Mouse (Mus musculus): ENCODE data around the gene Dip2a.

Gene Dip2a

DNA sequence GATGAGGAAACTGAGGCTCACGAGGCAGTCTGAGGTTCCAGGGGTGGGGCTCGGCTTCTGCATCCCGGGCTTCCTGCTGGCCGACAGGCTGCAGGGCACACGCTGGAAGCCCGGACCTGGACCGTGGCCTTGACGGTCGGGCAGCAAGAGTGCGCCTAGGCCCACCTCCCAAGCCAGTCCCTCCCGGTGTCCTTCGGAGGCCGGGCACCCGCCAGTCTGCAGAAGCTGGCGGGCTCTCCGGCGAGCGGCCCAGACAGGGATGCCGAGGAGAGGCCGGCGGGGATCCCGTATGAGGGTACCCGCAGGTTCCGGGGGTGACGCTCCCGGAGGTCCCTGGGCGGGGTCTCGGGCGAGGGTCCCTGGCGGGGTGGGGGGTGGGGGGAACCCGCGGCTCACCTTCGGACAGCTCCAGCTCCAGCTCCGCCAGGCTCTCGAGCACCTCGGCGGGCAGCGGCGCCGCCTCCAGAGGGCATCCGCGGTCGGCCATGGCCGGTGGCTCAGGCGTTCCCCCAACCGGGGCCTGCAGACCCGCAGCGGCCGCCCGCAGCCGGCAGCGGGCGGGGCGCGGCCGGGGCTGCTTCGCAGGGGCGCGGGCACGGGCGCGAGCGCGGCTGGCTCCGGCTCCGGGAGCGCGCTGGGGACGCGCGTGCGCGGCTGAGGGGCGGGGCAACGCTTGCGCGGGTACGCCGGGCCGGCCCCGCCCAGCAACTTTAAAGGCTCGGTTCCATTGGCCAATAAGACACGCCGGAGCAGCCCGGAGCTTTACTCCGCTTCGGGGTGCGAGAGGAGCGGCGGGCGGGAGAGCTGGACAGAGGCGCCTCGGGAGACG, at the start of gene Dip2a:
Dip2a (minus strand) TSS at position 581 of the 829 bp plus-strand sequence.
- DNase-seq (ENCODE audit: low spot score) = peak; percentile 90

DNA sequence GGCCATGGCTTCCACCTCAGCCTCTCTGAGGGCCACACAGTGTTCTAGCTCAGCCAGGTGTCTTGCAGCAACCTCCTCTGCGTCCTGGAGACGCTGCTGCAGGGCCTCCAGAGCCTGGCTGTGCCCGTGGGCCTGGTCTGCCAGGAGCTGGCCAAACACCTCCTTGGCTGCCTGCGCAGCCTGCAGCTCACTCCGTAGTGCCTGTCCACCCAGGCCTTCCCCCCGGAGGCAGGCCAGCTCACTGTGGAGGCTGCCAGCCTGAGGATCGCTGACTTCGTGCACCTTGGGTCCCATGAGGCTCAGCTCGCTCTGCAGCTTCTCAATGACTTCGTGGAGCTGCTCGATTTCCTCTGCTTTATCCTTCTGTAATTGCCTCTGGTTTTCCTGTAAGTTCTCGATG, 47.5 kb upstream of the Dip2a start:
- DNase-seq (ENCODE audit: low spot score) = no peak

DNA sequence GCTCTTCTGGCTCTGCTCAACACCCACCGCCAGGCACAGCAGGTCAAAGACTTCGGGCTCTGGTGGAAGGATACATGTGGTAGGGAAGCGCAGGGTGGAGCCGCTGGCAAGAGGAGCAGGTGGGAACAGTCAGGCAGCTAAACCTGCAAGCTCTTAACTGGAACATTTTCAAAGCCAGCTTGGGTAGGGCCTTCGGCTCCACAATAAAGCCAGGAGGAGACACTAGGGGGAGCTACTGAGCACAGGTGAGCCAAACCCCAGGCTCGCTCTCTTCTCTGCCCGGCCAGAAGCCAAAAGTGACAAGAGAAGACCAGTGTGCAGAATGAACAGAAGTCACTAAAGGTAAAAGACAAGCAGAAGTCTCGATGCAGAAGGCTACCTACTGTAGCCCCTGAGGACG, 46.7 kb upstream of the Dip2a start:
- peak; percentile 29 for DNase-seq (ENCODE audit: low spot score)

DNA sequence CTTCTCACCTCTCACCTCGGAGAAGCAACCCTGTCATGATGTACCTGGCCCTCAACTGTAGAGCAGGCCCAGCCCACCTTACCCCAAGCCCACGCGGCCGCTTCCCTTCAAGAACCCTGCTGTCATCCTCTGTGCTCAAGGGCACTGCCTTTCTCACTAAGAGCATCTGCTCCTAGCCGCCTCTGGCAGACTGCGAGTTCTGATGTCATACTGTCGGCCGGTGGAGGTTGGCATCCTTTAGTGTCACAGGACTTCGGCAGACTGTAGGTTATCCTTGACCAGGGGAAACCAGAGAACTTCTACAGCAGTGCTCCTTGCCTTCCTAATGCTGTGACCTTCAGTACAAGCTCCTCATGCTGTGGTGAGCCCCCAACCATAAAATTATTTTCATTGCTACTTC, 46.1 kb upstream of the Dip2a start:
- no peak for DNase-seq (ENCODE audit: low spot score)

DNA sequence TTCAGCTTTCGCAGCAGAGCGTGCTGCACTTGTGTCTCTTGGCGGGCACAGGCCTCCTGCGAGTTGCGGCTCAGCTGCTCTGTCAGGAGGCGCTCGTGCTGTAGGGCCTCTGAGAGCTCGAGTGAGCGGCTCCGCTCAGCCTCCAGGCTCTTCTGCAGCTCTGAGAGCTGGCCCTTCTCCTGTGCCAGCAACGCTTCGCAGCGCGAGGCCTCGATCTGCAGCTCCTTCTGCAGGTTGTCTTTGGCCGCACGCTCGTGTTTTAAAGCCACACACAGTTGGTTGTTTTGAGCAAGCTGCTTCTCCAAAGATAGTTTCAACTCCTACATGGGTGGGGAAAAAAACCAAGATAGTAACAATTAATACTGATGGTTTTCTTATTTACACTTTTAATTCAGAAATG, 29.9 kb upstream of the Dip2a start:
- DNase-seq (ENCODE audit: low spot score) = no peak

DNA sequence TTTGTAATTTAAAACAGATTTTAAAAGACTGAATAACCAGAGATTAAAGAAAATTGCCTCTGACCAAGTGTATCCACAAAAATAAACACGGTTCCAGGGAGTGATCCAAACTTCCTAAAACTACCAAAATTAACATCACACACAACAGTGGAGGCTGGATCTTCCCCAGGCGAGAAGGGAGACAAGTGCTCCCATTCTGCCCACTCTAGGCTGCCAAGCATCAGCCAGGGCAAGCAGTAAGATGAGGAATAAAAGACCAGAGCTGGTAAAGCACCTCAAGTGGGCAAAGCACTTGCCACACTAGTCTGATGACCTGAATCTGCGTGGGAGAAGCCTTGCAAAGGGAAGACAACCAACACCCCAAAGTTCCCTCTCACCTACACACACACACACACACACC, 26.6 kb upstream of the Dip2a start:
- no peak for DNase-seq (ENCODE audit: low spot score)

DNA sequence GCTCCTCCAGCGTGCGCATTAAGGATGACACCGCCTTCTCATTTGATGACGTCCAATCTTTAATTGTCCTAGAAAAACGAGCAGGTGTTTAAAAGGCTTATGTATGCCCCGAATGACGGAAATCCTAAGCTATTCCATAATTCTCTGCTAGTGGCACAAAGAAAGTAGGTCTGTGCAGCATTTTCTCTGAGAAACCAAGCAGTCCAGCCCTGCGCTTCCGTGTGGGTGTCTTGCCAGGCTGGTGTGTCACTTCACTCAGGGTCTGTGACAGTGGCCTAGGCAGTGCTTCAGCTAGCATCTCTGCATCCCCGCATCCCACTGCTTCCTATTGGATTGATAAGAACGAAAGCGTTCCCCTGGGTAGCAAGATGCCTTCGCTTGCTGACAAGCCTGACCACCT, 23.7 kb upstream of the Dip2a start:
- no peak for DNase-seq (ENCODE audit: low spot score)

DNA sequence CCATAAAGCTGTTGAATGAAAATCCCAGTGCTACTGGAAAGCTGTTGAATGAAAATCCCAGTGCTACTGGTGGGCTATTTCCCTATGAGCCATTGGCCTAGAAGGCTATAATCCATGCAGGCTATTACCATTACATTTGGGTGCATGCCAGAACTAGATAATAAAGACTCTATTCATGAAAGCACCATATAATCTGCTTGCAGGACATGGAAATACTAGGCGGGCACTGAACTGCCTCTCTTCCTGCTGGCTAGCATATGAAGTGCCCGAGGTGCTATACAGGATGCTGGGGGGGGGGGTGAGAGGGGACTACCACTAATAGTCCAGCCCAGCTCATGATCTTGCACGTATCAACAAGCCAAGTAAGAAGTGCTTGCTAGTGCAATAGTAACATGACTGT, 18.1 kb upstream of the Dip2a start:
- no peak for DNase-seq (ENCODE audit: low spot score)

DNA sequence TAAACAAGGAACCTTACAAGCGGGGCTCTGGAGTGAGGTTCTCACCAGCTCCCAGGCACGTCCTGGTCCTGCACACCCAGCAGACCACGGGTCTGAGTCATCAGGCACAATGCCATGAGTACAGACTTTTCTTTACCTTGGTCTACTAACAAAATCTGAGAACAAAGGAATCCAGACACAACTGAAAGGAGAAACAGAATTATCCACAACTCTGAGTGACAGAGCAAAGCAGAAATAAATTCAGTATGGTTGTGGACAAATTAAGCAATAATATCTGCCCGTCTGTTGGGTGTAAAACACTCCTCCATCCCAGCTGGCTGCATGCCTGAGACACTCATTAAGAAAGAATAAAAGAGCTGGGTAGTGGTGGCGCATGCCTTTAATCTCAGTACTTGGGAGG, 13.4 kb upstream of the Dip2a start:
- DNase-seq (ENCODE audit: low spot score) = no peak

DNA sequence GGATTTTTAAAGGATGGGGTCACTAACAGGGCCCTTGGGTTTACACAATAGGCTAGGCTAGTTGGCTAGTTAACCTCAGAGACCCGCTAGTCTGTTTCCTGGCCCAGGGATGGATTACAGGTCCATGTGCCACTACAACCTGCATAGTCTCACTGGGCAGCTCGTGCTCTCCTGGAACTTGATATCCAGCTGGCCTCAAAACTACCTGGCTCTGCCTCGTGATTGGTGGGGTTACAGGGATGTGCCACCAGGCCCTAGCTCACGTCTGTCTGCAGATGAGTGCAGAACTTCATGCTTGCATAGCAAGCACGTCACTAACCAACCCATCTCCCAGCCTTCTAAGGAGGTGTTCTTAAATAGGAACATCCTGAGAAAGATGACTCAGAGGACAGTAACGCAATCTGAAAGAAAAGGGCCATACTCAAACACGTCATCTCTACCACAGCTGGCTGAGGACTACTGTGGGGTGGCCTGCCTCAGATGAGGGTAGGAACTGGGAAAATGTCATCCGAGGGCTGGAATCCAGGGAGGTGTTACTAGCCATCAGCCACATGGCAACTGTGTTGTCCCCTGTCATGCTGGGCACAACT, 12.3 kb upstream of the Dip2a start:
- DNase-seq (ENCODE audit: low spot score) = no peak

DNA sequence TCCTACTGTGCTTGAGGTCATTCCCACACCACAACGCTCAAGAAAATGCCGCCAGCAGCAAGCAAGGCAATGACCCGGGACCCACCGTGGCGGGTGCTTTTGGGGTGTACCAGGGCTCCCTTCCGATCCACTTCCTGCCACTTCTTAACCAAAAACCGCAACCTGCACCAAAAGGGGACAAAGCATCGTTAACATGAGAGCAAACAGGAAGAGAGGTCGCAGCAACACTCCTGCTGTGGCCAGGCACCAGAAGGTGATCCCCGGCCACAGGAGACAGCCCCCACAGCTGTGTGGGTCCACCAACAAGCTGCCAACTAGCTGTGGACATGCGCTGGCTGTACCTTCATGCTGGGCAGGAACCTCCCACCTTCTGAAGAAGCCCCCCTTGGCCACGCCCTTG, 9.9 kb upstream of the Dip2a start:
- peak; percentile 27 for DNase-seq (ENCODE audit: low spot score)

DNA sequence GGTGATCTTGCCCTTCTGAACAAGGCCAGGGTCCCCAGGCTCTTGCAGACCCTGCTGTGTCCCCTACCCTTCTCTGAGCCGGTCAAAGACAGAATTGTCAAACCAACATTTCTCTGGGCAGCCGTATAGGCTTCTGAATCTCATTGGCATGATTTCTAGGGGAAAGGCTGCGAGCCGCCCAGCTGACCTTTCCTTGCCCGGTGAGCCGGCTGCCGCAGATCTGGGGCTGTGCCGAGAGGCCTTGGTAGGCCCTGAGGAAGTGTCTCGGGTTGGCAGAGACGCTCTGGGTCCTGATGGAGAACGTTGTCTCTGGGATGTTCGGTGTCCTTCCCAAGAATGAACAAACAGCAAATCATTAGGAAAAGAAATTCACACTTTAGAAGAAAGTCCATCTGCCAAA, 8.9 kb upstream of the Dip2a start:
- DNase-seq (ENCODE audit: low spot score) = no peak

DNA sequence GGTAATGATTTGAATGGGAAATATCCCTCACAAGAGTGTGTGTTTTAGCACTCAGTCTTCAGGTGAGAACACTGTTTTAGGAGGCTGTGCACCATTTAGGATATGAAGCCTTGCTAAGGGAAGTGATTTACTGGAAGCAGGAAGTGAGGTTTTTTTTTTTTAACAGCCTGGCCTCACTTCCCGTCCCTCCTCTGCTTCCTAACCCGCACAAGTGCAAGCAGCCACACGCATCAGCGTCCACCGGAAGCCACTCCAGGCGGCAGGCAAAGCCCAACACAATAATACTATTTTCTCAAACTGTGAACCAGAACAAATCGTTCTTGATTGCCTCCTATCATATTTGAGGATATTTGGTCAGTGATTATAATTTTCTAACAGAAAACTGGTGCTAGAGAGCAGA, 6.9 kb upstream of the Dip2a start:
- DNase-seq (ENCODE audit: low spot score) = no peak

DNA sequence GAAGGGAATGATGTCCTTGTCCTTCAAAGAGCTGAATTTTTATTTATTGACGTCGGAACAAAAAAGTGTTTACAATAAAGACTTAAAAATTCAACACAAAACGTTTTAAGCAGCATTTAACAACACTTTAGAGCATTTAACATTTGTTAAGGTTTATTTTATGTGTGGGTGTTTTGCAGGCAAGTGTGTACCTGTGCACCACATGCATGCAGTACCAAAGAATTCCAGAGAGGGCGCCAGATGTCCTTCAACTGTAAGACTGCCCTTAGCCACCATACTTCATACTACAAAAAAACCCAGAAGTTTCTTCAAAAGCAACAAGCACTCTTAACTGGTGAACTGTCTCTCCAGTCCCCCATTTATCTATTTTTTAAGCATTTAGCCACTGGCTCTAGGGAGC, 1.5 kb upstream of the Dip2a start:
- DNase-seq (ENCODE audit: low spot score) = peak; percentile 63

DNA sequence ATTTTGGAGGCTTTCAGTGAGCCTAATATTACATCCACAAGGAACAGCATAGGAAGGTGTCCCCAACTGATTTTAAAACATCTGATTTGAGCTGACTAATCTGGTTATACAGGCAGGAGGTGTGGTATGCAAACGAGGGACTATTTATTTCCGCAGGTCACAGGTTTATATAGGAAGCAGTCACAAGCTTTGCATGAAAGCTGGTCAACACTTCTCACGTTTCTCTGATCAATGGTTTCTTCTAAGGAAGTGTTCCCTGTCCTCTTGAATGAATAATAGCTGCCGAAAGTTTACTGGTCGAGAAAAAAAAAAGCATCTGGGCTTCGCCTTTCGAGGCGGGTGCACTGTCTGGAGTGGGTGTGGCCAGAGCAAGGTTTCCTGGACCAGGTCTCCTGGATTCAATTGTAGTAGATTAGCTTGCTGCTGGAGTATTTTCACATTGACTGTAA, 976 bp upstream of the Dip2a start:
- DNase-seq (ENCODE audit: low spot score) = peak; percentile 7

DNA sequence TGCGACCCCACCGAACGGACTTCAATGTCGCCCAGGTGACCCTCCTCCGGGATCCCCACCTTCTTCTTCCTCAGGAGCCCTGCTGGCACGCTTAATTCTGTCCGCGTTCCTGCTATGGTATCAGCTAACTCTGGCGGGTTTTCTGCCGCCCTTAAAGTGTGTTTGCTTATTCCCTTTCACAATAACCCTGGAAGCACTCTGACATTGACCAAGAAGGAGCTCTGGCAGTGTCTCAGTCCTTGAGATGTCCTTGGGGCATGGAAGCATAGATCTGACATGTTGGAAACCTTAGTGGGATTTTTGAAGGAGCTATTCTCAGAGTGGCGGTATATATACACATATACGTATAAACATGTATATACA, 430 bp upstream of the Dip2a start:
- DNase-seq (ENCODE audit: low spot score) = no peak

DNA sequence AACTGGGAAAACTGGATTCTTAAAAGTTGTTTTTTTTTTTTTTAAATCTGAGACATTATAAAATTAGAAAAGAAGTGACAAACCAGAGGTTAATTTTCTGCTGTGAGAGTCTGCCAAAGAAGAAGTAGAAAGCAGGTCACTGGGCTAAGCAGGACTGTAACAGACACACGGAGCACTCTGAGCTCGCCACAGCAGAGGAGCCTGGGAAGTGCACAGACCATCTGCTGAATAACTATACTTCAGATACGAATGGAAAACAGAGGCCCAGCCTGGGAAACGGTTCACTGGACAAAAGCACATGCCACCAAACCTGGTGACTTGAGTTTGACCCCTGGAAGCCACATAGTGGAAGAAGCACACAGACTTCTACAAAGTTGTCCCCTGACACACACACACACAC, 10.7 kb downstream of the Dip2a start:
- no peak for DNase-seq (ENCODE audit: low spot score)

DNA sequence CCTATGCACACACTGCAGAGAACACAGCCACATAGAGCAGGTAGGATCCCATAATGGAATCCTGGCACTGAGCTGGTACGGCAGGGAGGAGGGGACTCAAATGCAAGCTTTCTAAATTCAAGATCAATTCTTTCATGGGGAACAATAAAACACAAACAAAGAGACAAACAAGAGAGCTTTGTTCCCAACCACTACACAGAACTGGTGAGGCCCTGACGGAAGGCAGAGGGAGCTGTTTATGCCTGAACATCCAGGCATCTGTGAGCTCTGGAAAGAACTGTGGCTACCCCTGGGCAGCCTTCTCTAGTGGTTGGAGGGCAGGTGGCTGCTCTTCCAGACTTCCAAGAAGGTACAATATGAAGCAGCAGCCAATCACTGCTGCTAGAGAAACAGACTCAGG, 13.1 kb downstream of the Dip2a start:
- no peak for DNase-seq (ENCODE audit: low spot score)

DNA sequence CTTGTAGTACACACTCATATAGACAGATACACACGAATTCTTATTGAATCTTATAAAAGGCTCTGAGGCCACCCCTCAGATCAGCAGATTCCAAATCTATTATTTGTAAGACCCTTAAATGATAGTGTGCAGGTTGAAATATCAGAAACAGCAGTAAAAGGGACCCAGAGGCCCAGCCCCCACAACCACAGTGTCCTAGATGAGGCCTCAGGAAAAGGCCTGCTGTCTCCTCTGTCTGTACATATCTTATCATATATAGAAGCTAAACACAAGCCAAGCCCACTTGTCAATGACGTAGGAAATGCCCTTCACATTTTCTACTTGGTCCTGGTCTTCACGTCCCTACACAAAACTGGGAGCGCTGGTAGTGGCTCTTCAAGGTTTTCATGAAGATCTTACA, 16.0 kb downstream of the Dip2a start:
- DNase-seq (ENCODE audit: low spot score) = no peak

DNA sequence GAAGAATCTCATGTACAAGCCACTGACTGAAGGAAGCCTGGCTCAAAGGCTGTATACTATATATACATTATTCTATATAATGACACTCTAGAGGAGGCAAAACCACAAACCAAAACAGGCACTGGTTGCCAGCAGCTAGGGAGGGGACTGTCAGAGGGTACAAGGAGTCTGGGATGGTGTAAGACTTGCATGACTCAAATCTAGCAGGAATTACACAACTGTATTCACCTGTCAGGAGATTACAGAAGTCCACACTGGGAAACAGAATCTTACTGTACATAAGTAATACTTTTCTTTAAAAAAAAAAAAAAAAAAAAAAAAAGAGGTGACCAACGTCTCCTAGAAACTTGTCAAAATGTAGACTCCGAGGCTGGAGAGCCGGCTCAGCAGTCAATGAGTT, 16.5 kb downstream of the Dip2a start:
- no peak for DNase-seq (ENCODE audit: low spot score)

DNA sequence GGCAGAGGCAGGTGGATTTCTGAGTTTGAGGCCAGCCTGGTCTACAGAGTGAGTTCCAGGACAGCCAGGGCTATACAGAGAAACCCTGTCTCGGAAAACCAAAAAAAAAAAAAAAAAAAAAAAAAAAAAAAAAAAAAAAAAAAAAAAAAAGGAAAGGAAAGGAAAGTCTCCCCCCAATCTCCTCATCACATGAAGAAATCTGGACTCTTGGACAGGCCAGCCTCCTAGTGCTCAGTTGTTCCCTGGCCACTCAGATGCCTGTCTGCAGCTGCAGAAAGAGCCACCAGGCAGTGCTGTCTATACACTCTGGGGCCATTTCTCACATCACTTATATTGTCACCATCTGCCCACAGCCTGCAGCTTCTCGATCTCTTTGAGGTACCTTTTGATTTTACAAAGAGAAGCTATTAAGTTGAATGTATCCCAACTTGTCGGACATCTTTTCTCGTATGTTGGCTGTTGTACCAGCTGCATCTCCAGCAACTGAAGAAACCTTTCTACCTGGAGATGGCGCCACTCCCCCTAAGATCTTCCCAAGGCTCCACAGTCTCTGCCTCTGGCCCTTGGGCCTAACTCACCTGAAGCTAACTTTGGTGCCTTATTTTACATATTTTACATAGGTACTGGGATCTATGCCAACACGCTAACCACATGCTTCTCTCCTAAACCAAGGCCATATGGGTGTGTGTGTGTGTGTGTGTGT, 18.6 kb downstream of the Dip2a start:
- peak; percentile 34 for DNase-seq (ENCODE audit: low spot score)

DNA sequence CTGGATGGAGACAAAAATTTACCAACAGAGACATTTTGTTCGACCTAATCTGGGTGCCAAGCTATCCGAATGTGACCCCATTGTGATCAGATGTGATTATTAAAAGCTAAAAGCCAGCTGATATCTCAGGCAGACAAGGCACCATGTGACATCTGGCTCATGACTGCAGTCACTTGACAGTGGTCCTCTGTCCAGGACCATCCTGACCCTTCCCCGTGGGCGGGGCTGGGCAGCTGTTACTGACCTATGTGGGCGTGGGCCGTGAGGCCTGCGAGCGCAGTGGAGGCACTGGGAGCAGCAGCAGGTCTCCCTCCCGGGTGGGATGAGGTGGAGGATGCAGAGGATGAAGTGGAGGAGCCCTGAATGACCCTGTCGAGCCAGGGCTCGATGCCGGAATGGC, 27.5 kb downstream of the Dip2a start:
- no peak for DNase-seq (ENCODE audit: low spot score)

DNA sequence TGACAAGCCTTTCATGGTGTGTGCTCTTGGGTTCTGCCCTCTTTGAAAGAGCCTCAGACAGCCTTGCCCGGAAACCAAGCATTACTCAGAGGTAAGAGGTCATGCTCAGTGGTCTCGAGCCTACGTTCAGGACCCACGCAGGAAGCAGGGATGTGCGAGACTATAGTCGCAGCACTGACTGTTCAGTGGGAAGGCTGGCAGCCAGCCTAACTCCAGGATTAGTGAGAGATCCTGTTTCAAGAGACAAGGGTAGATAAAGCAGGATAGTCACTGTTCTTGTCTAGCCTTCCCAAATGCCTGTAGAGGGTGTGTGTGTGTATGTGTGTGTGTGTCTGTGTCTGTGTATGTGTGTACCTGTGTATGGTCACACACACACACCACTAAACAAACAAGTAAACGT, 28.9 kb downstream of the Dip2a start:
- no peak for DNase-seq (ENCODE audit: low spot score)

Measured in T-cell, adult 2 months (primary cell).